Mouse (Mus musculus) forebrain, embryonic 15.5 days (tissue): ENCODE data around the gene Adgrg1. TPM values are rescaled to one million over a fixed set of nuclear protein-coding genes. Genes with fewer than 3 reads are reported as not detected.

Experiments
- ATAC-seq: fragments of 200-750 bp; cut with Nextera tagmentation; replicated peaks from 2 replicates; pipeline ENCODE4 v1.8.0; 2017; ENCODE audit warnings: mild to moderate bottlenecking, moderate TSS enrichment, moderate library complexity
- H3K27ac ChIP-seq: fragments of 300-500 bp; sonication (generic); replicated peaks from 2 replicates; pipeline ENCODE4 v1.5.1; 2015; ENCODE audit warnings: mild to moderate bottlenecking, inconsistent platforms
- H3K27me3 ChIP-seq: fragments of 300-500 bp; sonication (generic); 2 replicates; pipeline ENCODE4 v1.6.1; 2015; ENCODE audit warnings: inconsistent platforms
- H3K36me3 ChIP-seq: fragments of 300-500 bp; sonication (generic); 2 replicates; pipeline ENCODE4 v1.6.1; 2015; ENCODE audit warnings: mild to moderate bottlenecking, inconsistent platforms
- H3K4me1 ChIP-seq: fragments of 300-500 bp; sonication (generic); 2 replicates; pipeline ENCODE4 v1.6.1; 2015; ENCODE audit warnings: inconsistent platforms
- H3K4me2 ChIP-seq: fragments of 300-500 bp; sonication (generic); replicated peaks from 2 replicates; pipeline ENCODE4 v1.6.1; 2015; ENCODE audit warnings: mild to moderate bottlenecking, inconsistent platforms
- H3K4me3 ChIP-seq: fragments of 300-500 bp; sonication (generic); 2 replicates; pipeline ENCODE4 v1.5.1; 2015; ENCODE audit warnings: mild to moderate bottlenecking, inconsistent platforms
- H3K9ac ChIP-seq: fragments of 300-500 bp; sonication (generic); replicated peaks from 2 replicates; pipeline ENCODE4 v1.6.1; 2015; ENCODE audit warnings: mild to moderate bottlenecking, inconsistent platforms
- H3K9me3 ChIP-seq: fragments of 300-500 bp; sonication (generic); 2 replicates; pipeline ENCODE4 v1.6.1; 2016; ENCODE audit warnings: inconsistent platforms
- WGBS: fragments of 180-500 bp; shearing (Covaris S2); methylation state at CpG from one replicate; pipeline ENCODE4 v1.1.7; 2015; ENCODE audit warnings: mixed read lengths; 5-methylcytosine and 5-hydroxymethylcytosine counted together
- polyA plus RNA-seq: library from polyadenylated mRNA; unstranded; fragments of >200 nt; fragmentation: Nextera tagmentation; extraction: Ambion mirVana; gene quantifications from 2 replicates; pipeline ENCODE4 v1.2.1, GENCODE M21; 2015

Adgrg1 gene
- polyA plus RNA-seq, 1 experiment from 2014 or later = 135 TPM

- Histone ChIP-seq H3K36me3 (no peaks in the 10 kb centered on the region), H3K4me2 (no peak overlapping the region), H3K9ac (no peak overlapping the region), H3K27ac (no peak overlapping the region), H3K9me3 (no peaks in the 10 kb centered on the region), H3K27me3 (no peaks in the 10 kb centered on the region), H3K4me3 (no peak overlapping the region), H3K4me1 (no peaks in the 10 kb centered on the region)
- 59% methylated on average over 6 of the region's 6 CpGs for WGBS
- ATAC-seq = 0 out of 2 replicates have a peak, but pooled peaks have one; percentile 41
Observed at GRCm38 (mm10) chr8:95054438-95054837, 79.9 kb downstream of the Adgrg1 start.

DNA sequence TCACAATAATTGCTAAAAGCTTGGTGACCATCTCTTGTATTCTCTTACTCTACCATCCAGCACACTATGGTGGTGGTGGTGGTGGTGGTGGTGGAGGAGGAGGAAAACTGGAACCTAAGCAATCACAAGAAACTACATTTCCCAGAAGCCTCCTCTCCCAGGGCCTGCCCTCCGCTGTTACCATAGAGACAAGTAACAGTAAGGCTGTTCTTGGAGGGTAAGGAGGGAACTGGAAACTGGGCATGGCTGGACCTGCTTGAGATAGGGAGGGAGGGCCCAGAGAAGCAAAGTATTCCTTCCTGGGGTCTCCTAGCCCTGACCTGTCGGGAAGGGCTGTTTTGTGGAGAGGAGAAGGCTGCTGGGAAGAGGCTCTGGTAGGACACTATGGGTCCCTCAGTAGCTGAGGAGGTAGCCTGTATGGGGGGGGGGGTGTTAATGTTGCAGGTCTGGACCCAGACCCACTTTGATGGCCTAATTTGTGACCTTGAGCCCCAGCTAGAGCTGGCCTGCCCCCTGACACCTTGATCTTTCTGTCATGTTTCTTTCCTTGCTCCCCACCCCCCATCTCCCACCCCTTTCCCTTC, 80.5 kb downstream of the Adgrg1 start, which contains the start of gene Drc7:
TSS of gene Drc7 (plus strand) at position 177 of the 584 bp plus-strand sequence.
- Histone ChIP-seq H3K9me3 (no peaks in the 10 kb centered on the region), H3K4me3 (no peak within 1 kb of the TSS), H3K4me2 (no peak within 1 kb of the TSS), H3K27ac (no peak within 1 kb of the TSS), H3K9ac (no peak within 1 kb of the TSS), H3K27me3 (no peaks in the 10 kb centered on the region), H3K36me3 (no peaks in the 10 kb centered on the region), H3K4me1 (no peaks in the 10 kb centered on the region)
- ATAC-seq = peak; percentile 80
- WGBS = 10% methylated on average over 2 of the region's 2 CpGs

GRCm38 (mm10) chr8:95056414-95056813, 81.9 kb downstream of the Adgrg1 start:
- Histone ChIP-seq H3K36me3 (no peaks in the 10 kb centered on the region), H3K9me3 (no peaks in the 10 kb centered on the region), H3K9ac (no peak overlapping the region), H3K4me3 (no peak overlapping the region), H3K27ac (no peak overlapping the region), H3K27me3 (no peaks in the 10 kb centered on the region), H3K4me1 (no peaks in the 10 kb centered on the region), H3K4me2 (no peak overlapping the region)
- no peak for ATAC-seq
- 89% methylated on average over 5 of the region's 5 CpGs for WGBS

DNA sequence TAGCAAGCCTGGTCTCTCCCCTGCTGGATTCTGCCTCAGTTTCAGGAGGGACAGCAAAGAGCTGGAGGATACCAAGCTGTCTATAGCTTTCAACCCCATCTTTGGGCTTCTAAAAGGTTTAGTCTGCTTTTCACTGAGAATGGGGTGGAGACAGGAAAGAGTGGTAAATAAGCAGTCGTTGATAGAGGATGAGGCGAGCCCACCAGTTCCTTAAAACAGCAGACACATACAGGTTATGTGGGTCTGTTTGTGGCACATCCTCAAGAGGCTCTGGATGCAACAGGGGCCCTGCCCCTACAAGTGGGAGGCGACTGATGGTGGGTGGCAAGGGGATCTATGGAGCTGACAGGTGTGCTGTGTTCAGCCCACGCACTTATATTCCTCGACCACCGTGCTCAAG, 84.1 kb downstream of the Adgrg1 start:
- Histone ChIP-seq H3K4me3 (no peak overlapping the region), H3K9me3 (no peaks in the 10 kb centered on the region), H3K4me1 (no peaks in the 10 kb centered on the region), H3K27ac (no peak overlapping the region), H3K27me3 (no peaks in the 10 kb centered on the region), H3K9ac (no peak overlapping the region), H3K36me3 (no peaks in the 10 kb centered on the region), H3K4me2 (no peak overlapping the region)
- WGBS = 85% methylated on average over 6 of the region's 6 CpGs
- no peak for ATAC-seq

DNA sequence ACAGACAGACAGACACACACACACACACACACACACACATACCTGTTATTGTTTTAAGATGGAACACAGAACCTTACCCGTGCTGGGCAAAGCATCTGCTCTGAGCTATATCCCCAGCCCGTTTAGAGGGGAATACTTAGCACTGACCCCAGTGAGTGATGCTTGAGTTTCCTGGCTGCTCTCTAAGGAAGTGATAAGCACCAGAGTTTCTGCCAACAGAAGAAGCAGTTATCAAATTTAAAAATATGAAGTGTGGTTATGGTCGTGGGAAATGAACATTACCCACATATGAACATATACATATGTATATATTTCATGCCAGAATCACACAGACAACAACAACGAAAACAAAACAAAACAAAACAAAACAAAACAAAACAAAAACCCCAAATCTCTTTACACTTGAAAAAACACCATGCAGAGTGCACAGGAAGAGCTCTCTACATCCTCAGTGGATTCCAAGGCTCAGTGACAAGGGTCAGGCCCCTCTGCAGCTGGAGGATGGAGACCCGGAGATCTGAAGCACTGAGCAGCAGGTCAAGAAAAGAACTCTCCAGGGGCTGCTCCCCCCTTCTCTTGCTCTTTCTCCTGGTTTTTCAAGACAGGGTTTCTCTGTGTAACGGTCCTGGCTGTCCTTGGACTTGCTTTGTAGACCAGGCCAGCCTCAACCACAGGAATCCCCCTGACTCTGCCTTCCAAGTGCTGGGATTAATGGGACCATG, 85.4 kb downstream of the Adgrg1 start:
- Histone ChIP-seq H3K9ac (no peak overlapping the region), H3K27ac (no peak overlapping the region), H3K4me1 (no peaks in the 10 kb centered on the region), H3K4me2 (no peak overlapping the region), H3K36me3 (no peaks in the 10 kb centered on the region), H3K4me3 (no peak overlapping the region), H3K27me3 (no peaks in the 10 kb centered on the region), H3K9me3 (no peaks in the 10 kb centered on the region)
- WGBS = 68% methylated on average over 6 of the region's 6 CpGs
- ATAC-seq = no peak

Other genes with a start within 250 kb of the Adgrg1 start
- not detected in 2 replicates for gene Ccl22, start 229.2 kb upstream of the Adgrg1 start, polyA plus RNA-seq
- gene Cx3cl1, start 202.7 kb upstream of the Adgrg1 start, polyA plus RNA-seq = 15.2 and 17.3 TPM in 2 replicates
- 0.82 and 0.87 TPM in 2 replicates for gene Ccl17, start 164.3 kb upstream of the Adgrg1 start, polyA plus RNA-seq
- 57.2 and 59.6 TPM in 2 replicates for gene Coq9, start 136.4 kb upstream of the Adgrg1 start, polyA plus RNA-seq
- 144 and 145 TPM in 2 replicates for gene Ciapin1, start 136.4 kb upstream of the Adgrg1 start, polyA plus RNA-seq
- 150 and 153 TPM in 2 replicates for gene Polr2c, start 117.3 kb upstream of the Adgrg1 start, polyA plus RNA-seq
- 63.6 and 69.2 TPM in 2 replicates for gene Dok4, start 98.4 kb upstream of the Adgrg1 start, polyA plus RNA-seq
- 5.4 and 5.6 TPM in 2 replicates for gene Ccdc102a, start 56.7 kb upstream of the Adgrg1 start, polyA plus RNA-seq
- gene Adgrg5, start 51.1 kb upstream of the Adgrg1 start, polyA plus RNA-seq = 0.27 TPM in 1 of 2 replicates, not detected in the other
- 1.0 and 1.2 TPM in 2 replicates for gene Adgrg3, start 42.9 kb downstream of the Adgrg1 start, polyA plus RNA-seq
- 0.96 and 1.4 TPM in 2 replicates for gene Drc7, start 80.4 kb downstream of the Adgrg1 start, polyA plus RNA-seq
- 41.8 and 42.3 TPM in 2 replicates for gene Katnb1, start 106.4 kb downstream of the Adgrg1 start, polyA plus RNA-seq
- gene Kifc3, start 228.1 kb downstream of the Adgrg1 start, polyA plus RNA-seq = 16.0 and 20.7 TPM in 2 replicates